Mouse (Mus musculus) layer of hippocampus, adult 2 months (tissue): Measurements from ENCODE around the gene Nufip2. TPM values are rescaled to one million over a fixed set of nuclear protein-coding genes. Genes with fewer than 3 reads are reported as not detected.
A peak's percentile ranks its signal among the peaks of the same experiment; 100 is the strongest.

Source experiments
- DNase-seq, 2 experiments: peaks; one replicate each; pipeline ENCODE4 v3.0.0; 2022; ENCODE audit warnings: low spot score in 2 of 2
- H3K27ac ChIP-seq: fragments of 200-600 bp; 2 replicates; pipeline ENCODE4 v1.8.1; 2022
- H3K4me3 ChIP-seq: fragments of 200-600 bp; 2 replicates; pipeline ENCODE4 v1.8.1; 2022; ENCODE audit warnings: mild to moderate bottlenecking
- CTCF ChIP-seq: fragments of 200-600 bp; conservative IDR thresholded peaks from 2 replicates; pipeline ENCODE4 v1.8.1; 2022; ENCODE audit warnings: antibody characterized with exemption, mild to moderate bottlenecking, moderate library complexity
- total RNA-seq, 2 experiments: library from RNA; stranded (reverse); gene quantifications; 2 replicates each; pipeline ENCODE4 v1.2.3; 2021

The Nufip2 gene
- total RNA-seq, 2 experiments from 2014 or later: 68.4 to 83.7 TPM

DNA sequence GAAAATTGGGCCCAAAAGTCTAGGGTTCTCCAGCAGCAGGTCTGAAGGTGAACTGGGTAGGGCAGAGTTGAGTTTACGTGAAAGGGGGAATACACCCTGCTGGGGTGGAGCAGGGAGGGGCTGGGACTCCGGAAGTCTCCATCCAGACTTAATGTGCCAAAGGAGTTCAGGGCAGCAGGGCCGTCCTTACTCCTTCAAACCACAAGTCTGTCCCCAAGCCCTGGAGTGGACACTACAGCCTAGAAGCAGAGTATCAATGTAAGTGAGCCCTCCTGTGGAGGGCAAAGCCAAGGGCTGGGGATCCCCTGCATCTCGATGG is 79.5 kb downstream of the Nufip2 start:
- H3K27ac ChIP-seq: peak overlapping the region; percentile 99
- H3K4me3 ChIP-seq: peak overlapping the region; percentile 92
- TF ChIP-seq CTCF: no peak
- DNase-seq: no peak

DNA sequence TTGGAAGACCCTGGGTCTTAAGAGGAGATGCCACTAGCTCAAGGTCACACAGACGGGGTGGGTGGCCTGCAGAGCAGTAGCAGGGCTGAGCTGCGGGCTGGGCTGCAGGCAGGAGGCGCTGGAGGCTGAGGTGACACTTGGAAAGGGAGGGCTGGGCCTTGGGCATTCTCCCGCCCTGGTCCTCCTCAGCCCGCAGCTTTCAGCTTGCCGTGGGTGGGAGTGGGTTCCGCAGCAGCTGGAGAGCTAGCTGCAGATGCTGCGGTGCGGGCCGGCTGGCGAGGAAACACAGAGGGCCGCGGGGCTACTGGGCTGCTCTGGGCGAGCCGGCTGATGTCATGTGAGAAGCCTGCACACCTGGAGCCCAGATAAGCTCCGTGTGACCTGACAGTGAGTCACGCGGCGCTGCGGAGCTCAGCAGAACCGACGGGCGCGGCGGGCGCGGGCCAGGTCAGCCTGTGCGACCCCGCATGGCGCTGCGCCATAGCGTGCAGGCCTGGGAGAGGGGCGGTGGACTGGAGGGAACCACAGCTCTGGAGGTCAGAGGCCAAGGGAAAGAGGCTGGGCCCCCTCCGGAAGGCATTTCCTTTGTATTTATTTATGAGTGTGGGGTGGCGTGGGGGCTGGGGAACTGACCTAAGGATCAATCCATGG is 80.5 kb downstream of the Nufip2 start:
- TF ChIP-seq CTCF: peak; percentile 75
- H3K27ac ChIP-seq: peak overlapping the region; percentile 99
- DNase-seq: no peak
- H3K4me3 ChIP-seq: peak overlapping the region; percentile 58

GRCm38 (mm10) chr11:77769496-77769895 is 83.5 kb downstream of the Nufip2 start:
- no peak for TF ChIP-seq CTCF
- no peak overlapping the region for H3K4me3 ChIP-seq
- no peak for DNase-seq
- H3K27ac ChIP-seq: no peak overlapping the region

- H3K27ac ChIP-seq: no peak overlapping the region
- no peak for TF ChIP-seq CTCF
These were observed 84.4 kb downstream of the Nufip2 start for GRCm38 (mm10) chr11:77770346-77770745.

GRCm38 (mm10) chr11:77771879-77772713 is 86.1 kb downstream of the Nufip2 start:
- DNase-seq: no peak
- H3K4me3 ChIP-seq: no peak overlapping the region
- H3K27ac ChIP-seq: peak overlapping the region; percentile 39; the same call in 1 of the 2 replicates
- no peak for TF ChIP-seq CTCF

More at GRCm38 (mm10) chr11:77770346-77770745, 84.4 kb downstream of the Nufip2 start:
- H3K4me3 ChIP-seq: no peak overlapping the region
- DNase-seq: no peak

- DNase-seq: no peak
- Histone ChIP-seq H3K27ac (peak overlapping the region; percentile 64; the same call in 1 of the 2 replicates), H3K4me3 (no peak overlapping the region)
- peak; percentile 26 for TF ChIP-seq CTCF
These were observed 89.9 kb downstream of the Nufip2 start for GRCm38 (mm10) chr11:77775701-77776400.

GRCm38 (mm10) chr11:77777436-77777835 is 91.5 kb downstream of the Nufip2 start:
- no peak for TF ChIP-seq CTCF
- no peak for DNase-seq
- H3K27ac ChIP-seq: no peak overlapping the region
- no peak overlapping the region for H3K4me3 ChIP-seq

GRCm38 (mm10) chr11:77777937-77778336 is 92.0 kb downstream of the Nufip2 start:
- no peak for TF ChIP-seq CTCF

DNA sequence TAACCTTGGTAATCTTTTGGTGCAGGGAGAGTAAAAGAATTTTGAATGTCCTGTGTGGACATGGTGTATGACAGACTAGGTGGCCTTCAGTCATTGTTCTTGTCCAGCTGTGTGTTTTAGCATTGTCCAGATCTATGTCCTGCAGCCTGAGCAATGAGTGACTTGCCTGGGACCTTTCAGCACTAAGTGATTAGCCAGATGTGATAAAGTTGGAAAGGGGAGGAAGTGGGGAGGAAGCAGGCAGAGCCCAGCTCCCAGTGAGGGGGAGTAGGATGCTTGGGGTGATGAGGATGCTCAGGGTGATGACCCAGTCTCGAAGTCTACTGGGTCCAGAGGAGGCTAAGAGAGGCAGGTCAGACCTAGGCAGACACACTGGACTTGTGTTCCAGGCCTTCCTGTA is 93.3 kb downstream of the Nufip2 start:
- H3K27ac ChIP-seq: no peak overlapping the region
- no peak overlapping the region for H3K4me3 ChIP-seq
- no peak for DNase-seq
- TF ChIP-seq CTCF: no peak

More at GRCm38 (mm10) chr11:77777937-77778336, 92.0 kb downstream of the Nufip2 start:
- DNase-seq: no peak
- H3K4me3 ChIP-seq: no peak overlapping the region
- H3K27ac ChIP-seq: no peak overlapping the region

- Histone ChIP-seq H3K27ac (peak overlapping the region; percentile 81; the same call in 1 of the 2 replicates), H3K4me3 (no peak overlapping the region)
- DNase-seq: no peak
- TF ChIP-seq CTCF: no peak
These were observed 95.1 kb downstream of the Nufip2 start for GRCm38 (mm10) chr11:77781088-77781487.

GRCm38 (mm10) chr11:77782104-77782815 is 96.3 kb downstream of the Nufip2 start:
- Histone ChIP-seq H3K27ac (peak overlapping the region; percentile 81; the same call in 1 of the 2 replicates), H3K4me3 (no peak overlapping the region)
- no peak for DNase-seq
- TF ChIP-seq CTCF: no peak

DNA sequence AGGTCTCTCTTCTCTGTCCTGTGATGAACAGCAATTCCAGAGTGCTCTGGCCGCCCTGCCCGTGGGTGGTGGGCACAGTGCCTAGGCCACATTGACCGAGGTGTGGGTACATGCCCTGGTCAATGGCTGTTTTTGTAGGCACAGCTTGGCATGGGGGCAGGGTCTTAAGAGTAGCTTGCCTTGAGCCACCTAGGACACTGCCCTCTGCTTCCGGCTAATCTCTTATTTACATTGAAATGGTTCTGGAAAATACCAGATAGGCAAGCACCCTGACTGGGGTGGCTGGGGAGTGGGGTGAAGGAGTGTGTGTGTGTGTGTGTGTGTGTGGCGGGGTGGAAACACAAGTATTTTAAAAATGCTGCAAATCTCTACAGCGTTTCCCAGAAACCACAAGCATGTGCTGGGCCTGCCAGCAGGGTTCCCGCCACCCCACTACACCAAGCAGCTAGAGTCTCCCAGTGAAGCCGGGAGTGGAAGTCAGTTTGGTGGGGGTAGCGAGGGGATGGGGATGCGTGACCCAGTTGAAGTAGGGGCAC is 97.3 kb downstream of the Nufip2 start:
- no peak for DNase-seq
- H3K27ac ChIP-seq: peak overlapping the region; percentile 81
- no peak overlapping the region; the same call in 1 of the 2 replicates for H3K4me3 ChIP-seq
- TF ChIP-seq CTCF: no peak
